Mouse (Mus musculus) liver, adult 2 months (tissue): ENCODE data around the gene Ptpn4. TPM values are rescaled to one million over a fixed set of nuclear protein-coding genes. Genes with fewer than 3 reads are reported as not detected.

Source experiments
- DNase-seq: peaks from one replicate; pipeline ENCODE4 v3.0.0-alpha.2; 2011; ENCODE audit warnings: low read depth, low spot score; ENCODE audit errors: extremely low read depth
- H3K27ac ChIP-seq: fragments of 200-500 bp; replicated peaks from 2 replicates; pipeline ENCODE4 v1.5.1; 2012; ENCODE audit warnings: low read depth, mild to moderate bottlenecking, control low read depth, inconsistent platforms, low read length; ENCODE audit not compliant: insufficient read depth
- H3K27me3 ChIP-seq: fragments of 200-500 bp; 2 replicates; pipeline ENCODE4 v1.6.1; 2012; ENCODE audit warnings: mild to moderate bottlenecking, moderate library complexity, low read length, inconsistent platforms; ENCODE audit not compliant: control insufficient read depth, insufficient read depth
- H3K36me3 ChIP-seq: fragments of 200-500 bp; 2 replicates; pipeline ENCODE4 v1.6.1; 2012; ENCODE audit warnings: low read length, inconsistent platforms; ENCODE audit not compliant: control insufficient read depth, insufficient read depth
- H3K4me1 ChIP-seq: fragments of 200-500 bp; 2 replicates; pipeline ENCODE4 v1.6.1; 2011; ENCODE audit warnings: low read length; ENCODE audit not compliant: control insufficient read depth, insufficient read depth
- H3K4me3 ChIP-seq: fragments of 200-500 bp; 2 replicates; pipeline ENCODE4 v1.5.1; 2011; ENCODE audit warnings: low read depth, mild to moderate bottlenecking, control low read depth, low read length, moderate library complexity; ENCODE audit not compliant: insufficient read depth
- H3K79me2 ChIP-seq: fragments of 200-500 bp; 2 replicates; pipeline ENCODE4 v1.6.1; 2012; ENCODE audit warnings: inconsistent platforms, mild to moderate bottlenecking, low read length, moderate library complexity; ENCODE audit not compliant: control insufficient read depth, insufficient read depth
- H3K9ac ChIP-seq: fragments of 200-500 bp; 2 replicates; pipeline ENCODE4 v1.6.1; 2012; ENCODE audit warnings: low read depth, mild to moderate bottlenecking, control low read depth, inconsistent platforms, low read length
- CTCF ChIP-seq: fragments of 200-500 bp; IDR thresholded peaks from 2 replicates; pipeline ENCODE4 v1.5.1; 2011; ENCODE audit warnings: low read depth, low read length, control low read depth
- POLR2A ChIP-seq: fragments of 200-500 bp; IDR thresholded peaks from 2 replicates; pipeline ENCODE4 v1.6.1; 2011; ENCODE audit warnings: low read length, control low read depth; ENCODE audit not compliant: insufficient read depth; ENCODE audit errors: extremely low read depth
- WGBS: fragments of 180-500 bp; shearing (Covaris S2); methylation state at CpG from one replicate; pipeline ENCODE4 v1.1.7; 2018; 5-methylcytosine and 5-hydroxymethylcytosine counted together
- polyA plus RNA-seq: library from polyadenylated mRNA; depleted of rRNA; stranded (reverse); fragments of >200 nt; gene quantifications from 2 replicates; pipeline ENCODE4 v1.2.3, GENCODE M21; 2012
- total RNA-seq: library from RNA; depleted of rRNA; stranded (reverse); fragments of >200 nt; gene quantifications from 2 replicates; pipeline ENCODE4 v1.2.3, GENCODE M21; 2014

Ptpn4 gene
- total and polyA plus RNA-seq, 2 experiments, result 1.2 to 6.6 TPM

- Histone ChIP-seq H3K36me3 (peaks cover 2% of the 10 kb centered on the region; the same call in 1 of the 2 replicates), H3K27ac (no peak overlapping the region), H3K79me2 (no peaks in the 10 kb centered on the region), H3K4me1 (no peaks in the 10 kb centered on the region; the same call in 1 of the 2 replicates), H3K4me3 (no peak overlapping the region), H3K27me3 (no peaks in the 10 kb centered on the region), H3K9ac (no peak overlapping the region)
- TF ChIP-seq POLR2A, result no peak
- no peak for TF ChIP-seq CTCF
- no peak for DNase-seq
- 92% methylated on average over 2 of the region's 2 CpGs for WGBS
These were observed 155.7 kb downstream of the Ptpn4 start for GRCm38 (mm10) chr1:119681663-119682213.

- H3K9ac ChIP-seq, result no peak overlapping the region
- H3K36me3 ChIP-seq, result peaks cover 2% of the 10 kb centered on the region; the same call in 1 of the 2 replicates
- peak; percentile 50 for DNase-seq
- no peaks in the 10 kb centered on the region for H3K27me3 ChIP-seq
- H3K4me3 ChIP-seq, result no peak overlapping the region
- H3K4me1 ChIP-seq, result no peaks in the 10 kb centered on the region
- no peaks in the 10 kb centered on the region for H3K79me2 ChIP-seq
- H3K27ac ChIP-seq, result no peak overlapping the region
- TF ChIP-seq POLR2A (no peak), CTCF (peak; percentile 65)
- WGBS, result 44% methylated on average over 1 of the region's 1 CpGs
These were observed 162.4 kb downstream of the Ptpn4 start for GRCm38 (mm10) chr1:119674984-119675383.

GRCm38 (mm10) chr1:119666904-119667303, 170.5 kb downstream of the Ptpn4 start:
- no peaks in the 10 kb centered on the region for H3K27me3 ChIP-seq
- WGBS, result 21% methylated on average over 7 of the region's 7 CpGs
- TF ChIP-seq CTCF, result no peak
- TF ChIP-seq POLR2A, result no peak
- H3K4me3 ChIP-seq, result no peak overlapping the region
- peak overlapping the region; percentile 78 for H3K27ac ChIP-seq
- no peaks in the 10 kb centered on the region for H3K79me2 ChIP-seq
- H3K4me1 ChIP-seq, result peaks cover 4% of the 10 kb centered on the region
- no peaks in the 10 kb centered on the region for H3K36me3 ChIP-seq
- DNase-seq, result peak; percentile 96
- H3K9ac ChIP-seq, result no peak overlapping the region

- Histone ChIP-seq H3K36me3 (no peaks in the 10 kb centered on the region), H3K4me3 (no peak overlapping the region), H3K4me1 (no peaks in the 10 kb centered on the region), H3K9ac (no peak overlapping the region), H3K27me3 (no peaks in the 10 kb centered on the region), H3K79me2 (no peaks in the 10 kb centered on the region), H3K27ac (no peak overlapping the region)
- WGBS, result 95% methylated on average over 2 of the region's 2 CpGs
- TF ChIP-seq CTCF, result peak; percentile 10; the same call in 1 of the 2 replicates
- no peak for TF ChIP-seq POLR2A
- DNase-seq, result no peak
These were observed 183.1 kb downstream of the Ptpn4 start for GRCm38 (mm10) chr1:119654307-119654706.

GRCm38 (mm10) chr1:119650386-119650785, 187.0 kb downstream of the Ptpn4 start:
- no peak overlapping the region for H3K9ac ChIP-seq
- no peaks in the 10 kb centered on the region for H3K36me3 ChIP-seq
- TF ChIP-seq CTCF, result no peak
- no peak for TF ChIP-seq POLR2A
- H3K4me1 ChIP-seq, result peaks cover 3% of the 10 kb centered on the region
- WGBS, result 94% methylated on average over 5 of the region's 5 CpGs
- no peaks in the 10 kb centered on the region for H3K27me3 ChIP-seq
- no peak overlapping the region for H3K27ac ChIP-seq
- H3K4me3 ChIP-seq, result no peak overlapping the region
- peaks cover 8% of the 10 kb centered on the region; the same call in 1 of the 2 replicates for H3K79me2 ChIP-seq
- DNase-seq, result no peak

GRCm38 (mm10) chr1:119649627-119650026, 187.8 kb downstream of the Ptpn4 start:
- 95% methylated on average over 2 of the region's 2 CpGs for WGBS
- peaks cover 12% of the 10 kb centered on the region; the same call in 1 of the 2 replicates for H3K79me2 ChIP-seq
- no peak for TF ChIP-seq CTCF
- TF ChIP-seq POLR2A, result no peak
- H3K27me3 ChIP-seq, result no peaks in the 10 kb centered on the region
- no peak overlapping the region for H3K4me3 ChIP-seq
- H3K9ac ChIP-seq, result no peak overlapping the region
- no peak overlapping the region for H3K27ac ChIP-seq
- DNase-seq, result no peak
- no peaks in the 10 kb centered on the region for H3K36me3 ChIP-seq
- H3K4me1 ChIP-seq, result peaks cover 4% of the 10 kb centered on the region
